Mouse (Mus musculus) naive thymus-derived CD4-positive, alpha-beta T cell, adult 2 months (primary cell): ENCODE results near the gene Snx13.
A peak's percentile ranks its signal among the peaks of the same experiment; 100 is the strongest.

Experiments
- DNase-seq: peaks from one replicate; pipeline ENCODE4 v3.0.0-alpha.2; 2011; ENCODE audit warnings: low read depth

Snx13 gene

GRCm38 (mm10) chr12:35047320-35048225, 587 bp downstream of the Snx13 start:
- no peak for DNase-seq

GRCm38 (mm10) chr12:35048891-35049290, 1.9 kb downstream of the Snx13 start:
- no peak for DNase-seq

- no peak for DNase-seq
Observed at GRCm38 (mm10) chr12:35050501-35050900, 3.5 kb downstream of the Snx13 start.

GRCm38 (mm10) chr12:35050964-35051758, 4.2 kb downstream of the Snx13 start:
- no peak for DNase-seq

DNA sequence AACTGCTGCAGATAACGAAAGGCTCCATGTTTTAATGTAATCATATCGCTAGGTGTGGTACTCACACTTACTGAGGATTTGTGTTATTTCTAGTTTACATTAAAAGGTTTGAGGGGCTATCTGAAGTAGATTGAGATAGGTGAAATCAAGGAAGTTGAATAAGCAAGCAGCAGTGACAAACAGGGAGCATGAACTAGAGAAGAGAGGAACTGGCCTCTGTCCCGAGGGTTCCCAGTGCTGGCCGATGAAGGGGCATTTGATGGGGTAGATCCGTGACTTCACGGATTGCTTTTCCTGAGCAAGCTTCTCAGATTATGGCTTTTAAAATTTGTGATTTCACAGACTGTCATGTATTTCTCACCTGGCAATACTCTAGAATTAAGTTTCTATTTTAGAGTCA, 7.4 kb downstream of the Snx13 start:
- no peak for DNase-seq

DNA sequence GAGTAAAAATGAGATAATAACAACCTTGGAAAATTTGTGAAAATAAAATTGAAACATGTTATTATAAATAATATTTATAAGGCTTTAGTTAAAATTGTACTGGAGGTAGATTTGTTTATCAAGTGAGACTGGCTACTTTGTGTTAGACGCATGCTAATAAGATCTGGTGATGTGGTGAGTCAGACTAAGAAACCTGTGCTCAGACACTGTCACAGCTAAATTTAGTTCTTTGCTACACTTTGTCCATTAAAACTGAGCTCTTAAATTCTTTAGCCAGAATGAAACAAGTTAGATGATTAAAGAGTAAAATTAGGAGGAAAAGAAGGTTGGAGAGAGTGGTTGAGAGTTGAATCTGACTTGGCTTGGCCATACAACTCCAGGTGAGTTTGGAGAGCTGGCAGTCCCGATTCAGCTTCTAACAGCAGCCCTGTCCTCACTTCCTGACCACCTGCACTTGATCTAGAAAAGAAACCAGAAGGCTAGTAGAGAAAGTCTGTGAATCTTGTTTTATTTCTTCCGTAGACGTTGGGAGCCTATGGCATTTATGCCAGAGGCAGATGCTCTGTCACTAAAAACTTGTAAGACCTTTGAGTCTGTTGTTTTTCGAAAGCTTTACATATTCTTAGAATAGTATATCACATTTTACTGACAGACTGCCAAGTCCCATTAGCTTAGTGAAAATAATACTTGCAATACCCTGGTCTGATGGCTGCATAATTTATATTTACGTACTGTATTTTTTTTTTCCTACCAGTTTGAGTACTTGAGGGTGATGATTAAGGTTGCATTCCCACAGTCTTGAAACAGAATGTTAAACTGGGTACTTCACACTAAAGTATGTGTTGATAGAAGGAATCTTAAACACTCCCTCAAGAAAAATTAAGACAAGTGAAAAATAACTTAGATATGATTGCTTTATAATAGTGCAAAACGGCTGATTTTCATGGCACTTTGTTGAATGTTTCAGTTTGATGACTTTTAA, 8.4 kb downstream of the Snx13 start:
- DNase-seq: no peak

DNA sequence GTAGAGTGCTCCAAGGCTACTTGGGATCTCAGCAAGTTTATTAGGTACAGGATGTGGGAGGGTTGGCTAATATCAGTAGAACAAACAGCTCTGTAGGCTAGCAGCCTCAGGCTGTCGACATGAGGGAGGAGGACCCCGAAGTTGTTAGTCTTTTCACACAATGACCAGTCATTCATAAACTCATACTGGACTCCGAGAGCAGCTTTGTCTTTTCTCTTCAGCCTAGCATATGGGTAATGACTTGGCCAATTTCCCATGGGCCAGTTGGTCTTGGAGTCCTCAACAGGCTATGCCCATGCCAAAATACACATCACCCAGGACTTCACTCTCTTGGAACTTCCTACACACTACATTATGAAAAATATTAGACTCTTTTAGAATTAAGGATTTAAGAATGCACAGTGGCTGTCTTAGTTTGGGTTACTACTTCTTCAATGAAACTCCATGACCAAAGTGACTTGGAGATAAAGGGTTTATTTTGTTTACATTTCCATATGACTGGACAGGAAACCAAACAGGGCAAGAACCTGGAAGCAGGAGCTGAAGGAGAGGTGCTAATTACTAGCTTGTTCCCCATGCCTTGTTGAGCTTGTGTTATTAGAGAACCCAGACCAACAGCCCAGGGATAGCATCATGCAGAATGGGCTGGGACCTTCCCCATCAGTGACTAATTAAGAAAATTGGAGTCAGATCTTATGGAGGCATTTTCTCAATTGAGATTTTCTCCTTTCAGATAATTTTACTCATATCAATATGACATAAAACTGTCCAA, 16.9 kb downstream of the Snx13 start:
- no peak for DNase-seq

GRCm38 (mm10) chr12:35067621-35068020, 20.6 kb downstream of the Snx13 start:
- no peak for DNase-seq

- DNase-seq: no peak
Observed at GRCm38 (mm10) chr12:35071336-35071735, 24.4 kb downstream of the Snx13 start.

- no peak for DNase-seq
Observed at GRCm38 (mm10) chr12:35072178-35072577, 25.2 kb downstream of the Snx13 start.

DNA sequence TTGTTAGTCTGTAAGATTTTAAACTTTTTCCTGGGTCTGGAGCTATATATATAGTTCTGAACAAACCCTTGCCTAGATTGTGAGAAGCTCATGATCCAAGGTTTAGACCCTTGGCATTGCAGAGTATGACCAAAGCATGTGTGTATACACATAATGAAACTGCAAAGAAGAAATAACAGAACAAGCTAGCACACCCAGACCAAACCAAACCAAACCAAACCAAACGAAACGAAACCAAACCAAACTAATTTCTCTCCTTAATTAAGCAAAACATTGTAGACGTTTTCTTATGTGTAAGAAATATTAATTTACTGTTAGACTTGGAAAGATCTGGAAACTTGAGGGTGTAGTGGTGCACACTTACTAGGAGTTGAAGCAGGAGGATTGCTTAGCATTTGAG, 29.0 kb downstream of the Snx13 start:
- no peak for DNase-seq

- peak; percentile 34 for DNase-seq
Observed at GRCm38 (mm10) chr12:35123549-35123948, 76.6 kb downstream of the Snx13 start.

GRCm38 (mm10) chr12:35153186-35153585, 106.2 kb downstream of the Snx13 start:
- no peak for DNase-seq

- DNase-seq: no peak
Observed at GRCm38 (mm10) chr12:35154149-35154548, 107.2 kb downstream of the Snx13 start.

GRCm38 (mm10) chr12:35157237-35157636, 110.3 kb downstream of the Snx13 start:
- no peak for DNase-seq

GRCm38 (mm10) chr12:35161690-35162089, 114.7 kb downstream of the Snx13 start:
- no peak for DNase-seq

- DNase-seq: no peak
Observed at GRCm38 (mm10) chr12:35170275-35170674, 123.3 kb downstream of the Snx13 start.

DNA sequence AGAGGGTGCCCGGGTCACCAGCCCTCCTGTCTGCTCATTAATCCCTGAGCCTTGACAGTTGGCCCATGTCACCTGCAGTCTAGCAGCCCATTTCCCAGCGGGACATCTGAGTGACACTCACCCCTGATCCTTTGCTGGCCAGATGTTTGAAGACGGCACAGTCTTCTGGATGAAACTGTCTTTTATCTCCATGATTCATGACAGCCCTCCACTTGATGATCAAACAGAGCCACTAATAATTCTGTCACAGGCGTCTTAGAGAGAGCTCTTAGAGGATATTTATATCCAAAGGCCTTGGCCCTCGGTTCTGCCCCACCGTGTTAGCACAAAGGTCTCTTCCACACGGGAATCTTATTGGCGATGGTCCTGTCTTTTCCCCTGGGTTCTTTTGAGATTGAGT, 129.0 kb downstream of the Snx13 start:
- no peak for DNase-seq

DNA sequence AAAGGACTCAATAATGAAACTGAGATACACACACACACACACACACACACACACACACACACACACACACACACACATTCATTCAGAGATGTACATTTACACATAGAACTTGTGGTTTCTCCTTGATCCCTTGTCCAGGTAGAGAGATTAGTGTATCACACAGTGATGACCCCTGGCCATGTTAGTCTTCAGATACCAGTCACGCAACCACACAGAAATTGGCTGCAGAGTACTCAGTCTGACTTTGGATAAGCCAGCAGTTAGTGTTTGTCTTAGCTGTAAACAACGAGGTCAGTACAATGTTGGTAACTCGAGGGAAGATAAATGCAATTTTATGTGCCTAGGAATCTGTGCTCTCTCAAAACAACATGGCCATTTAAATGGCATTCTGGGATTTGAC, 129.6 kb downstream of the Snx13 start:
- DNase-seq: no peak

- peak; percentile 78 for DNase-seq
Observed at GRCm38 (mm10) chr12:35182675-35183074, 135.7 kb downstream of the Snx13 start.

DNA sequence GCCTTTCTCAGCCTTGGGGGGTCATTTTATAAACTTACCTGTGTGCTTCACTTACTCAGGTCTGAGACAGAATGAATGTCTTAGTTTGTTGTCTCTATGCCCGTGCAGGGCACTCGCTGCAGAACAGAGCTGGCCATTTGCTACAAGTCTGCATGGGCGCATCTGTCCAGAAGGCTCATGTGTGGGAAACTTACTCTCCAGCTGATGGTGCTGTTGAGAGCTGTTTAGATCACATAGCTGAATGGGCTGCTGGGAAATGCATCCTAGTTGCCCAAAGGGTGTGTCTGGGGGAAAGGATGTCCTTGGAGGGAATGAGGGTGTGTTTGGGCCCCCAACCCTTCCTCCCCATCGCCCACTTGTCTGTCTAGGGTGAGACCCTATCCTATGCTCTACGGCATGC, 137.3 kb downstream of the Snx13 start:
- no peak for DNase-seq
